Mouse (Mus musculus) embryonic facial prominence, embryonic 10.5 days (tissue): Measurements from ENCODE around the gene Gstz1. TPM values are rescaled to one million over a fixed set of nuclear protein-coding genes. Genes with fewer than 3 reads are reported as not detected.
A peak's percentile ranks its signal among the peaks of the same experiment; 100 is the strongest.

Experiments used
- DNase-seq: peaks from one replicate; pipeline ENCODE4 v3.0.0-alpha.2; 2017; ENCODE audit warnings: low spot score
- H3K27ac ChIP-seq: fragments of 300-500 bp; sonication (generic); replicated peaks from 2 replicates; pipeline ENCODE4 v1.5.1; 2016; ENCODE audit warnings: mild to moderate bottlenecking
- H3K27me3 ChIP-seq: fragments of 300-500 bp; sonication (generic); replicated peaks from 2 replicates; pipeline ENCODE4 v1.6.1; 2016; ENCODE audit warnings: low read depth, mild to moderate bottlenecking; ENCODE audit not compliant: poor library complexity, severe bottlenecking
- H3K36me3 ChIP-seq: fragments of 300-500 bp; sonication (generic); replicated peaks from 2 replicates; pipeline ENCODE4 v1.6.1; 2016; ENCODE audit warnings: mild to moderate bottlenecking, moderate library complexity
- H3K4me1 ChIP-seq: fragments of 300-500 bp; sonication (generic); 2 replicates; pipeline ENCODE4 v1.6.1; 2016
- H3K4me3 ChIP-seq: fragments of 300-500 bp; sonication (generic); 2 replicates; pipeline ENCODE4 v1.5.1; 2016; ENCODE audit warnings: mild to moderate bottlenecking, moderate library complexity
- H3K9me3 ChIP-seq: fragments of 300-500 bp; sonication (generic); 2 replicates; pipeline ENCODE4 v1.6.1; 2016; ENCODE audit warnings: mild to moderate bottlenecking
- WGBS: fragments of 180-500 bp; shearing (Covaris S2); methylation state at CpG from one replicate; pipeline ENCODE4 v1.1.7; 2016; 5-methylcytosine and 5-hydroxymethylcytosine counted together
- polyA plus RNA-seq: library from polyadenylated mRNA; unstranded; fragments of >200 nt; fragmentation: Nextera tagmentation; extraction: Ambion mirVana; gene quantifications from 2 replicates; pipeline ENCODE4 v1.2.1, GENCODE M21; 2016

Gstz1 gene
- polyA plus RNA-seq: 31.7 and 33.2 TPM in 2 replicates

- Histone ChIP-seq H3K4me1 (peaks cover 17% of the 10 kb centered on the region), H3K27ac (peak within 1 kb of the TSS; percentile 96), H3K9me3 (peaks cover 4% of the 10 kb centered on the region; the same call in 1 of the 2 replicates), H3K4me3 (peak within 1 kb of the TSS; percentile 94), H3K27me3 (no peaks in the 10 kb centered on the region), H3K36me3 (peaks cover 17% of the 10 kb centered on the region)
- peak; percentile 94 for DNase-seq
- WGBS: under 1% methylated on average over 27 of the region's 27 CpGs
Measured at GRCm38 (mm10) chr12:87146966-87147365, at the start of gene Gstz1. Gene Gstz1 (plus strand): TSS chr12:87147165.

- no peak overlapping the region for H3K4me3 ChIP-seq
- H3K9me3 ChIP-seq: no peaks in the 10 kb centered on the region
- 88% methylated on average over 4 of the region's 4 CpGs for WGBS
- no peak for DNase-seq
- H3K27ac ChIP-seq: no peak overlapping the region
- H3K36me3 ChIP-seq: no peaks in the 10 kb centered on the region
- H3K27me3 ChIP-seq: peaks cover 61% of the 10 kb centered on the region
- peaks cover 12% of the 10 kb centered on the region for H3K4me1 ChIP-seq
Measured at GRCm38 (mm10) chr12:87100331-87100730, 46.6 kb upstream of the Gstz1 start.

GRCm38 (mm10) chr12:87102165-87102631 is 44.8 kb upstream of the Gstz1 start, which contains the start of gene Ngb:
Gene Ngb (minus strand): TSS chr12:87102539.
- Histone ChIP-seq H3K4me3 (peak within 1 kb of the TSS; percentile 48), H3K27ac (no peak within 1 kb of the TSS), H3K36me3 (no peaks in the 10 kb centered on the region), H3K27me3 (peaks cover 61% of the 10 kb centered on the region), H3K4me1 (peaks cover 13% of the 10 kb centered on the region), H3K9me3 (no peaks in the 10 kb centered on the region)
- WGBS: 2% methylated on average over 32 of the region's 32 CpGs
- DNase-seq: peak; percentile 12

GRCm38 (mm10) chr12:87103471-87103870 is 43.5 kb upstream of the Gstz1 start:
- H3K9me3 ChIP-seq: no peaks in the 10 kb centered on the region
- no peak overlapping the region for H3K27ac ChIP-seq
- WGBS: 90% methylated on average over 4 of the region's 4 CpGs
- peaks cover 54% of the 10 kb centered on the region for H3K27me3 ChIP-seq
- DNase-seq: no peak
- peaks cover 3% of the 10 kb centered on the region for H3K36me3 ChIP-seq
- peaks cover 17% of the 10 kb centered on the region for H3K4me1 ChIP-seq
- H3K4me3 ChIP-seq: no peak overlapping the region

- no peak for DNase-seq
- Histone ChIP-seq H3K9me3 (no peaks in the 10 kb centered on the region), H3K4me3 (no peak overlapping the region), H3K27ac (no peak overlapping the region), H3K27me3 (peaks cover 43% of the 10 kb centered on the region), H3K4me1 (peaks cover 17% of the 10 kb centered on the region), H3K36me3 (peaks cover 15% of the 10 kb centered on the region)
- WGBS: 89% methylated on average over 4 of the region's 4 CpGs
Measured at GRCm38 (mm10) chr12:87104796-87105195, 42.2 kb upstream of the Gstz1 start.

- DNase-seq: no peak
- Histone ChIP-seq H3K4me1 (peaks cover 5% of the 10 kb centered on the region), H3K27me3 (peaks cover 17% of the 10 kb centered on the region), H3K27ac (no peak overlapping the region), H3K36me3 (peaks cover 36% of the 10 kb centered on the region), H3K4me3 (no peak overlapping the region), H3K9me3 (no peaks in the 10 kb centered on the region)
- WGBS: 39% methylated on average over 3 of the region's 3 CpGs
Measured at GRCm38 (mm10) chr12:87107357-87107977, 39.5 kb upstream of the Gstz1 start.

- Histone ChIP-seq H3K4me3 (no peak overlapping the region), H3K9me3 (no peaks in the 10 kb centered on the region), H3K4me1 (no peaks in the 10 kb centered on the region), H3K27ac (no peak overlapping the region), H3K27me3 (no peaks in the 10 kb centered on the region), H3K36me3 (peaks cover 55% of the 10 kb centered on the region)
- WGBS: 94% methylated on average over 4 of the region's 4 CpGs
- no peak for DNase-seq
Measured at GRCm38 (mm10) chr12:87121918-87122589, 24.9 kb upstream of the Gstz1 start.

GRCm38 (mm10) chr12:87127256-87127655 is 19.7 kb upstream of the Gstz1 start:
- Histone ChIP-seq H3K27ac (no peak overlapping the region), H3K27me3 (no peaks in the 10 kb centered on the region), H3K4me3 (no peak overlapping the region), H3K36me3 (peaks cover 65% of the 10 kb centered on the region), H3K9me3 (no peaks in the 10 kb centered on the region), H3K4me1 (no peaks in the 10 kb centered on the region)
- no peak for DNase-seq
- 59% methylated on average over 4 of the region's 4 CpGs for WGBS

GRCm38 (mm10) chr12:87130224-87130623 is 16.7 kb upstream of the Gstz1 start:
- Histone ChIP-seq H3K4me3 (no peak overlapping the region), H3K9me3 (no peaks in the 10 kb centered on the region), H3K27ac (no peak overlapping the region), H3K36me3 (peaks cover 58% of the 10 kb centered on the region), H3K27me3 (no peaks in the 10 kb centered on the region), H3K4me1 (no peaks in the 10 kb centered on the region)
- WGBS: 87% methylated on average over 4 of the region's 4 CpGs
- no peak for DNase-seq

- no peak for DNase-seq
- 95% methylated on average over 2 of the region's 2 CpGs for WGBS
- Histone ChIP-seq H3K27ac (no peak overlapping the region), H3K4me3 (no peak overlapping the region), H3K9me3 (no peaks in the 10 kb centered on the region), H3K4me1 (no peaks in the 10 kb centered on the region), H3K27me3 (no peaks in the 10 kb centered on the region), H3K36me3 (peaks cover 64% of the 10 kb centered on the region)
Measured at GRCm38 (mm10) chr12:87131181-87131580, 15.8 kb upstream of the Gstz1 start.

GRCm38 (mm10) chr12:87131619-87132018 is 15.3 kb upstream of the Gstz1 start:
- H3K27me3 ChIP-seq: no peaks in the 10 kb centered on the region
- H3K27ac ChIP-seq: no peak overlapping the region
- 70% methylated on average over 3 of the region's 3 CpGs for WGBS
- H3K4me1 ChIP-seq: no peaks in the 10 kb centered on the region
- no peak overlapping the region for H3K4me3 ChIP-seq
- peaks cover 64% of the 10 kb centered on the region for H3K36me3 ChIP-seq
- H3K9me3 ChIP-seq: no peaks in the 10 kb centered on the region
- DNase-seq: peak; percentile 26

GRCm38 (mm10) chr12:87132210-87132609 is 14.8 kb upstream of the Gstz1 start:
- Histone ChIP-seq H3K27ac (no peak overlapping the region), H3K4me3 (no peak overlapping the region), H3K9me3 (no peaks in the 10 kb centered on the region), H3K4me1 (no peaks in the 10 kb centered on the region), H3K36me3 (peaks cover 62% of the 10 kb centered on the region), H3K27me3 (no peaks in the 10 kb centered on the region)
- WGBS: 92% methylated on average over 6 of the region's 6 CpGs
- DNase-seq: no peak

- H3K9me3 ChIP-seq: no peaks in the 10 kb centered on the region
- H3K4me3 ChIP-seq: no peak overlapping the region
- H3K27me3 ChIP-seq: no peaks in the 10 kb centered on the region
- no peak overlapping the region for H3K27ac ChIP-seq
- 92% methylated on average over 9 of the region's 9 CpGs for WGBS
- H3K36me3 ChIP-seq: peaks cover 62% of the 10 kb centered on the region
- H3K4me1 ChIP-seq: 0 out of 2 replicates have a peak, but pooled peaks cover 2% of the 10 kb centered on the region
- no peak for DNase-seq
Measured at GRCm38 (mm10) chr12:87132784-87133183, 14.2 kb upstream of the Gstz1 start.
